Mouse (Mus musculus): ENCODE results near the gene Mapk14. TPM values are rescaled to one million over a fixed set of nuclear protein-coding genes. Genes with fewer than 3 reads are reported as not detected.
A peak's percentile ranks its signal among the peaks of the same experiment; 100 is the strongest.

The Mapk14 gene
- total and polyA plus RNA-seq, 3 experiments = 22.6 to 59.8 (median 27.6) TPM

DNA sequence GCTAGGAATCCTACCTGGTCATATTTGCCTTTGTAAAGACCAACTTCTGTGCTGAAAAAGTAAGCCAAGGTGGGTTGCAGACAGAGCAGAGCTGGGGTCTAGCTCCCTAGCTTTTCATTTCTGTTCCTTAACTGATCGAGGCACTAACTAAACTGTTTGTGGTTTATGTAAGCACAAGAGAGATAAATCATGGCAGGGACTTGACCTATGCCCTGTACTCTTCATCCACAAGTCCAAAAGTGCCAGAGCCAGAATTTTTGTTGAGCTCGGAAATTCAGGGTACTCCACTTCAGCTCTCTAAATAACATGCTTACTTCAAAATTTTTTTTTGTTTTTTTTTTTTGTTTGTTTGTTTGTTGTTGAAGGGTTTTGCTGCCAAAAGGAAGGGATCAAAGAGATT is 5.5 kb downstream of the Mapk14 start:
- H3K4me3 ChIP-seq (replicated peaks in 1 of 3; ENCODE audit: low read depth in 2 of 3, low read length in 2 of 3, poor library complexity in 1 of 3) = no peak overlapping the region
- TF ChIP-seq MEF2A (IDR thresholded peaks at IDR 0.05; ENCODE audit: borderline replicate concordance, low read depth, low read length) = no peak
- no peak for TF ChIP-seq GABPA (IDR thresholded peaks at IDR 0.05; ENCODE audit: insufficient replicate concordance, low read depth, low read length)
- no peak for TF ChIP-seq UBTF (IDR thresholded peaks at IDR 0.05; ENCODE audit: low read depth, low read length)
- TF ChIP-seq USF1 (IDR thresholded peaks at IDR 0.05; ENCODE audit: low read depth, low read length) = no peak
- TF ChIP-seq MXI1 (IDR thresholded peaks at IDR 0.05; ENCODE audit: low read depth, low read length) = no peak
- no peak for TF ChIP-seq PAX5 (IDR thresholded peaks at IDR 0.05; ENCODE audit: low read length)
- TF ChIP-seq MYC (IDR thresholded peaks at IDR 0.05; ENCODE audit: low read depth, low read length) = no peak
- no peak for TF ChIP-seq NRF1 (IDR thresholded peaks at IDR 0.05; ENCODE audit: low read depth, low read length)
- no peak for TF ChIP-seq JUND (conservative IDR thresholded peaks at IDR 0.05; ENCODE audit: low read depth, low read length)
- no peak for TF ChIP-seq MAZ (IDR thresholded peaks at IDR 0.05; ENCODE audit: low read depth, low read length)

DNA sequence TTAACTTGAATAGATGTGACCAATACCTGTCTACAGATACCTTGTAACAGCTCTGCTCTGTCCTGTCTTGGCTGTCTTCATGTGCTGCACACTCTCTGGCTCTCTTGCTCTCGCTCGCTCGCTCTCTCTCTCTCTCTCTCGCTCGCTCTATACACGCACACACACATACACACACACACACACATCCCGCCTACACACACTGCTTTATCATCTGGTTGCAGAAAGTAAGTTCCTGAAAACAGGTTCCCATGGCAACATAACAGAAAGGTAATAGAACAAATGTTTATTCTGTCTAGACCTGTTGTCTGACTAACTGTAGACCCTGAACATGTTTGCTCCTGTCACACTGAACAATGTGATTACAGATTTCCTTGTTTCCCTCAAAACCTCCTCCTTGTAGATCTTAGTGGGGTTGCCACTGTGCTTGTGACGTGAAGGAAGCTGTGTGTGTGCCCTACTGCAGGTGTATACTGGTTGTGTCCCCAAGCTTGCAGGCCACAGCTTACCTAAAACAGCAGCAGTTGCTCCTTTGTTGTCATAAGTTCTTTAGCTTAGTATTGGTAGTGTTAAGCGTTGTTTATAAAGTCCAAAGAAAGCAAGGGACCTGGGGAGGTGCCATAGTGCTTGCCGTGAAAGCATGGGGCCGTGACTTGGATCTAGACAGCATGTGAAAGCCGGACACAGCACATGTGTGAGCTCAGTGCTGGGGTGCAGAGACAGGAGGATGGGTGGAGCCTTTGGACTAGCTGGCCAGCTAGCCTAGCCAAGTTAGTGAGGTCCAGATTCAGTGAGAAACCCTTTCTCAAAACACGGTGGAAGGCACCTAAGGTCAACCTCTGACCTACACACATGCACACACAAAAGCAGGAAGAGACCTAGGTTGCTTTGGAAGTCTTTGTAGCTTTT is 6.4 kb downstream of the Mapk14 start:
- Histone ChIP-seq H3K4me2 (ENCODE audit: insufficient read depth, low read depth, poor library complexity, severe bottlenecking) (peak overlapping the region; percentile 77), H3K9me3 (replicated peaks; ENCODE audit: low read length) (no peaks in the 10 kb centered on the region), H3K4me3 (replicated peaks in 1 of 3; ENCODE audit: low read depth in 2 of 3, low read length in 2 of 3, poor library complexity in 1 of 3) (peak overlapping the region in 1 of 3 experiments; percentile 6), H3K4me1 (ENCODE audit: control insufficient read depth in 1 of 2, insufficient read depth in 2 of 2) (peaks cover 25 to 87% of the 10 kb centered on the region in 2 experiments), H3K27me3 (replicated peaks) (no peaks in the 10 kb centered on the region), H3K36me3 (replicated peaks in 1 of 2; ENCODE audit: control insufficient read depth in 1 of 2, insufficient read depth in 1 of 2, low read length in 1 of 2) (peaks cover 0 to 44% of the 10 kb centered on the region in 2 experiments), H3K9ac (ENCODE audit: insufficient read depth, low read depth) (no peak overlapping the region), H3K79me2 (replicated peaks; ENCODE audit: control insufficient read depth, extremely low read depth, insufficient read depth, poor library complexity, severe bottlenecking) (peaks cover 37% of the 10 kb centered on the region), H3K27ac (ENCODE audit: insufficient read depth, low read depth) (peak overlapping the region; percentile 69)
- in situ Hi-C loops (cut with MboI; ENCODE audit: low pct_ligation_motif_present, low pct_unique_long_range_greater_than_20kb, low sequenced_read_pairs) (loop anchor here (5.0 to 10.0 kb wide), 2 partner anchors 45 to 197 kb away; no protein-coding TSS in a partner anchor), dilution Hi-C loops (cut with MboI; ENCODE audit: extremely low pct_ligation_motif_present, extremely low pct_unique_long_range_greater_than_20kb, low sequenced_read_pairs) (no loop called here)
- DNase-seq (ENCODE audit: extremely low read depth) = no peak
- peak; percentile 38; the same call in 1 of the 2 replicates for TF ChIP-seq MXI1 (IDR thresholded peaks at IDR 0.05; ENCODE audit: low read depth, low read length)
- no peak for TF ChIP-seq PAX5 (IDR thresholded peaks at IDR 0.05; ENCODE audit: low read length)

More for the DNA sequence above, 5.5 kb downstream of the Mapk14 start:
- Histone ChIP-seq H3K27me3 (replicated peaks) (no peaks in the 10 kb centered on the region), H3K9ac (ENCODE audit: insufficient read depth, low read depth) (no peak overlapping the region), H3K4me1 (ENCODE audit: control insufficient read depth in 1 of 2, insufficient read depth in 2 of 2) (peaks cover 25 to 80% of the 10 kb centered on the region in 2 experiments), H3K36me3 (replicated peaks in 1 of 2; ENCODE audit: control insufficient read depth in 1 of 2, insufficient read depth in 1 of 2, low read length in 1 of 2) (peaks cover 0 to 38% of the 10 kb centered on the region in 2 experiments), H3K27ac (ENCODE audit: insufficient read depth, low read depth) (no peak overlapping the region), H3K9me3 (replicated peaks; ENCODE audit: low read length) (no peaks in the 10 kb centered on the region), H3K4me2 (ENCODE audit: insufficient read depth, low read depth, poor library complexity, severe bottlenecking) (no peak overlapping the region), H3K79me2 (replicated peaks; ENCODE audit: control insufficient read depth, extremely low read depth, insufficient read depth, poor library complexity, severe bottlenecking) (peaks cover 46% of the 10 kb centered on the region)
- no peak for DNase-seq (ENCODE audit: extremely low read depth)
- dilution Hi-C loops (cut with MboI; ENCODE audit: extremely low pct_ligation_motif_present, extremely low pct_unique_long_range_greater_than_20kb, low sequenced_read_pairs) = no loop called here
- in situ Hi-C loops (cut with MboI; ENCODE audit: low pct_ligation_motif_present, low pct_unique_long_range_greater_than_20kb, low sequenced_read_pairs) = loop anchor here (5.0 to 10.0 kb wide), 2 partner anchors 46 to 198 kb away; no protein-coding TSS in a partner anchor

Measured in CH12.LX (cell line).